Mouse (Mus musculus) C2C12 (cell line): ENCODE data around the gene Ddx39b. TPM values are rescaled to one million over a fixed set of nuclear protein-coding genes. Genes with fewer than 3 reads are reported as not detected.

ENCODE experiments used
- H3K27me3 ChIP-seq: one replicate; pipeline ENCODE4 v1.6.1; 2011; ENCODE audit not compliant: control insufficient read depth, insufficient read depth, insufficient read length
- H3K36me3 ChIP-seq: one replicate; pipeline ENCODE4 v1.6.1; 2011; ENCODE audit not compliant: control insufficient read depth, insufficient read depth
- H3K4me3 ChIP-seq: one replicate; pipeline ENCODE4 v1.5.1; 2011; ENCODE audit warnings: mild to moderate bottlenecking, control low read depth; ENCODE audit not compliant: poor library complexity, insufficient read depth, severe bottlenecking
- H3K79me2 ChIP-seq: one replicate; pipeline ENCODE4 v1.6.1; 2011; ENCODE audit not compliant: control insufficient read depth, insufficient read depth
- H3K79me3 ChIP-seq: one replicate; pipeline ENCODE4 v1.6.1; 2011; ENCODE audit warnings: low read depth, control low read depth
- H3ac ChIP-seq: one replicate; pipeline ENCODE3; 2011; ENCODE audit warnings: low read depth; ENCODE audit not compliant: control insufficient read depth, insufficient read length
- CEBPB ChIP-seq: IDR thresholded peaks from one replicate; pipeline ENCODE4 v1.6.1; 2011; ENCODE audit warnings: low read depth, mild to moderate bottlenecking, control low read depth, moderate library complexity
- CTCF ChIP-seq: IDR thresholded peaks from one replicate; pipeline ENCODE4 v1.5.1; 2011; ENCODE audit not compliant: control insufficient read depth, insufficient read depth, insufficient read length
- FOSL1 ChIP-seq: IDR thresholded peaks from one replicate; pipeline ENCODE4 v1.8.0; 2011; ENCODE audit warnings: mild to moderate bottlenecking, low read length; ENCODE audit not compliant: poor library complexity, insufficient read depth, severe bottlenecking
- MAX ChIP-seq: IDR thresholded peaks from one replicate; pipeline ENCODE4 v1.6.1; 2011; ENCODE audit warnings: mild to moderate bottlenecking, control low read depth
- MYOD1 ChIP-seq: IDR thresholded peaks from one replicate; pipeline ENCODE4 v1.6.1; 2011; ENCODE audit warnings: low read depth; ENCODE audit not compliant: control insufficient read depth, insufficient read length
- MYOG ChIP-seq: IDR thresholded peaks from one replicate; pipeline ENCODE4 v1.6.1; 2011; ENCODE audit not compliant: control insufficient read depth, insufficient read length; ENCODE audit errors: extremely low read depth
- USF1 ChIP-seq: IDR thresholded peaks from one replicate; pipeline ENCODE4 v1.6.1; 2011; ENCODE audit warnings: low read depth, mild to moderate bottlenecking, control low read depth, moderate library complexity
- polyA plus RNA-seq: library from polyadenylated mRNA; unstranded; fragments of >200 nt; fragmentation: generic; extraction: Trizol; gene quantifications from one replicate; pipeline ENCODE4 v1.2.1, GENCODE M21; 2012; ENCODE audit warnings: missing spikeins

The Ddx39b gene
- polyA plus RNA-seq, 1 experiment, result 330 TPM

- Histone ChIP-seq H3K79me2 (no peaks in the 10 kb centered on the region), H3K36me3 (no peaks in the 10 kb centered on the region), H3K4me3 (no peak overlapping the region), H3K79me3 (no peaks in the 10 kb centered on the region), H3ac (no peak overlapping the region), H3K27me3 (no peaks in the 10 kb centered on the region)
- TF ChIP-seq MYOD1 (no peak), MYOG (no peak), CEBPB (no peak)
Measured at GRCm38 (mm10) chr17:35209785-35210535, 31.6 kb upstream of the Ddx39b start.

GRCm38 (mm10) chr17:35210593-35210992, 31.0 kb upstream of the Ddx39b start:
- Histone ChIP-seq H3K79me3 (no peaks in the 10 kb centered on the region), H3K36me3 (no peaks in the 10 kb centered on the region), H3ac (no peak overlapping the region), H3K4me3 (no peak overlapping the region), H3K27me3 (no peaks in the 10 kb centered on the region), H3K79me2 (no peaks in the 10 kb centered on the region)
- no peak for TF ChIP-seq CTCF
- no peak for TF ChIP-seq FOSL1
- TF ChIP-seq USF1, result no peak
- no peak for TF ChIP-seq MYOG
- TF ChIP-seq MAX, result no peak
- no peak for TF ChIP-seq MYOD1
- no peak for TF ChIP-seq CEBPB

- no peaks in the 10 kb centered on the region for H3K36me3 ChIP-seq
- H3K27me3 ChIP-seq, result no peaks in the 10 kb centered on the region
- TF ChIP-seq USF1, result no peak
- no peak for TF ChIP-seq MAX
- no peak for TF ChIP-seq CEBPB
- TF ChIP-seq CTCF, result no peak
- TF ChIP-seq MYOG, result no peak
- TF ChIP-seq MYOD1, result no peak
- no peak for TF ChIP-seq FOSL1
- no peak overlapping the region for H3ac ChIP-seq
- H3K79me2 ChIP-seq, result no peaks in the 10 kb centered on the region
- H3K79me3 ChIP-seq, result no peaks in the 10 kb centered on the region
- no peak overlapping the region for H3K4me3 ChIP-seq
Measured at GRCm38 (mm10) chr17:35213071-35213470, 28.5 kb upstream of the Ddx39b start.

GRCm38 (mm10) chr17:35218516-35219193, 22.9 kb upstream of the Ddx39b start:
- H3K79me2 ChIP-seq, result no peaks in the 10 kb centered on the region
- no peaks in the 10 kb centered on the region for H3K79me3 ChIP-seq
- no peak overlapping the region for H3K4me3 ChIP-seq
- no peak for TF ChIP-seq MYOG
- no peak for TF ChIP-seq CEBPB
- no peak for TF ChIP-seq MYOD1
- no peak for TF ChIP-seq CTCF
- no peak for TF ChIP-seq MAX
- TF ChIP-seq USF1, result no peak
- no peak for TF ChIP-seq FOSL1
- no peaks in the 10 kb centered on the region for H3K27me3 ChIP-seq
- no peak overlapping the region for H3ac ChIP-seq
- H3K36me3 ChIP-seq, result peaks cover 14% of the 10 kb centered on the region

- Histone ChIP-seq H3ac (no peak overlapping the region), H3K27me3 (no peaks in the 10 kb centered on the region), H3K79me3 (no peaks in the 10 kb centered on the region), H3K79me2 (no peaks in the 10 kb centered on the region), H3K36me3 (peaks cover 16% of the 10 kb centered on the region), H3K4me3 (no peak overlapping the region)
- no peak for TF ChIP-seq CTCF
- TF ChIP-seq USF1, result no peak
- TF ChIP-seq MYOD1, result no peak
- TF ChIP-seq MYOG, result no peak
- TF ChIP-seq CEBPB, result no peak
- no peak for TF ChIP-seq FOSL1
- no peak for TF ChIP-seq MAX
Measured at GRCm38 (mm10) chr17:35219601-35220041, 21.9 kb upstream of the Ddx39b start.
